In the genomic region with DNA sequence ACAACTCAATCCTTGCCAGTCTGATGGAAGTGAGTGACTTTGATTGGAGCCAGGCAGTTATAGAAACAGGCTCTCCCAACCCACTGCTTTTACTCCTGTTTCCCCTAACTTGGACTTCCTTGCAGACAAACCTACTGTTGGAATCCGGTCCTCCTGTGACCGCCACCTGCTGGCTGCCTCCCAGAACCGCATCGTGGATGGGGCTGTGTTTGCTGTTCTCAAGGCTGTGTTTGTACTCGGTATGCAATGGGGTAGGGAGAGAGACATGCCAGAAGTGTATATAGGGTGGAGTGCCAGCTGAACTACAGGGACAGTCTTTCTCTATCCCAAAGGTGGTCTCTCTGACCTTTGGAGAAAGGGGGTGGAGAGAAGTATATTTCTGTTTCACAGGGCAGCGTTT, we compare ENCODE assay signal across 8 mouse cellular contexts. TPM values are rescaled to one million over a fixed set of nuclear protein-coding genes. Genes with fewer than 3 reads are reported as not detected.
A peak's percentile ranks its signal among the peaks of the same experiment; 100 is the strongest.
DNase-seq lines count a peak whose midpoint lies in the region; ATAC-seq lines count a peak whose summit lies in the region.

No protein-coding gene starts in this region.

- H3K4me1 ChIP-seq in liver, embryonic 11.5 days (replicated peaks; ENCODE audit: control insufficient read depth, insufficient read depth, low read length): peaks cover 8% of the 10 kb centered on the region; the same call in 1 of the 2 replicates
- no peaks in the 10 kb centered on the region for H3K4me1 ChIP-seq in hindbrain, embryonic 11.5 days (replicated peaks; ENCODE audit: control insufficient read depth, insufficient read depth, low read length)
- H3K4me1 ChIP-seq in limb, embryonic 10.5 days: no peaks in the 10 kb centered on the region
- H3K4me1 ChIP-seq in midbrain, embryonic 14.5 days (ENCODE audit: control insufficient read depth, insufficient read depth, low read length): no peaks in the 10 kb centered on the region

- H3K4me2 ChIP-seq in liver, embryonic 11.5 days: no peak overlapping the region
- H3K4me2 ChIP-seq in hindbrain, embryonic 11.5 days (replicated peaks; ENCODE audit: low read depth, low read length): no peak overlapping the region
- H3K4me2 ChIP-seq in midbrain, embryonic 14.5 days (ENCODE audit: low read length): no peak overlapping the region

- H3K4me3 ChIP-seq in liver, embryonic 11.5 days (ENCODE audit: low read depth, low read length): no peak overlapping the region
- no peak overlapping the region for H3K4me3 ChIP-seq in hindbrain, embryonic 11.5 days (ENCODE audit: low read depth, low read length)
- no peak overlapping the region for H3K4me3 ChIP-seq in limb, embryonic 10.5 days
- H3K4me3 ChIP-seq in midbrain, embryonic 14.5 days (replicated peaks; ENCODE audit: low read depth, low read length): no peak overlapping the region

- peak; percentile 80 for DNase-seq in liver
- DNase-seq in liver, embryonic 11.5 days (ENCODE audit: low spot score): no peak
- peak; percentile 70 for DNase-seq in T-cell, adult 2 months (ENCODE audit: low spot score)
- peak; percentile 65 for DNase-seq in hindbrain, embryonic 11.5 days (ENCODE audit: low spot score)
- peak; percentile 71 for DNase-seq in limb, embryonic 10.5 days (ENCODE audit: low spot score)
- peak; percentile 75 for DNase-seq in midbrain, embryonic 14.5 days
- peak; percentile 61 for DNase-seq in thymus, postnatal 0 days (ENCODE audit: low spot score)

- H3K27me3 ChIP-seq in liver, embryonic 11.5 days (replicated peaks; ENCODE audit: control insufficient read depth, insufficient read depth, low read length): peaks cover 3% of the 10 kb centered on the region
- no peaks in the 10 kb centered on the region for H3K27me3 ChIP-seq in hindbrain, embryonic 11.5 days (ENCODE audit: control insufficient read depth, insufficient read depth, low read length)
- H3K27me3 ChIP-seq in limb, embryonic 10.5 days (ENCODE audit: low read depth, poor library complexity, severe bottlenecking): peaks cover 99% of the 10 kb centered on the region
- no peaks in the 10 kb centered on the region for H3K27me3 ChIP-seq in midbrain, embryonic 14.5 days (ENCODE audit: control insufficient read depth, insufficient read depth, low read length)

- WGBS in liver, embryonic 11.5 days: 39% methylated on average over 6 of the region's 6 CpGs
- WGBS in hindbrain, embryonic 11.5 days: 33% methylated on average over 6 of the region's 6 CpGs
- WGBS in limb, embryonic 10.5 days: 34% methylated on average over 6 of the region's 6 CpGs
- WGBS in midbrain, embryonic 14.5 days: 27% methylated on average over 6 of the region's 6 CpGs

- H3K9me3 ChIP-seq in liver, embryonic 11.5 days (ENCODE audit: control insufficient read depth, low read length): no peaks in the 10 kb centered on the region
- H3K9me3 ChIP-seq in hindbrain, embryonic 11.5 days (ENCODE audit: control insufficient read depth, low read length): no peaks in the 10 kb centered on the region
- no peaks in the 10 kb centered on the region for H3K9me3 ChIP-seq in limb, embryonic 10.5 days (replicated peaks)
- H3K9me3 ChIP-seq in midbrain, embryonic 14.5 days (ENCODE audit: control insufficient read depth, low read length): no peaks in the 10 kb centered on the region

- H3K9ac ChIP-seq in liver, embryonic 11.5 days (ENCODE audit: low read depth, low read length): no peak overlapping the region
- no peak overlapping the region for H3K9ac ChIP-seq in hindbrain, embryonic 11.5 days (ENCODE audit: low read depth, low read length)
- H3K9ac ChIP-seq in midbrain, embryonic 14.5 days (replicated peaks; ENCODE audit: low read length): no peak overlapping the region

- H3K36me3 ChIP-seq in liver, embryonic 11.5 days (ENCODE audit: control insufficient read depth, insufficient read depth, low read length): peaks cover 24% of the 10 kb centered on the region; the same call in 1 of the 2 replicates
- no peaks in the 10 kb centered on the region for H3K36me3 ChIP-seq in hindbrain, embryonic 11.5 days (ENCODE audit: control insufficient read depth, insufficient read depth, low read length)
- peaks cover 100% of the 10 kb centered on the region for H3K36me3 ChIP-seq in limb, embryonic 10.5 days
- peaks cover 82% of the 10 kb centered on the region for H3K36me3 ChIP-seq in midbrain, embryonic 14.5 days (ENCODE audit: control insufficient read depth, insufficient read depth, low read length)

- ATAC-seq in liver, embryonic 11.5 days (replicated peaks; ENCODE audit: low FRiP score): no peak
- peak; percentile 81 for ATAC-seq in common myeloid progenitor, adult 5-6 weeks (replicated peaks; ENCODE audit: low read depth, poor library complexity, severe bottlenecking)
- no peak for ATAC-seq in hindbrain, embryonic 11.5 days (ENCODE audit: low FRiP score)
- no peak; the same call in 1 of the 2 replicates for ATAC-seq in midbrain, embryonic 14.5 days (ENCODE audit: low FRiP score, low TSS enrichment)

- H3K27ac ChIP-seq in liver, embryonic 11.5 days (ENCODE audit: low read depth, low read length): no peak overlapping the region
- H3K27ac ChIP-seq in hindbrain, embryonic 11.5 days (ENCODE audit: low read depth, low read length): no peak overlapping the region
- H3K27ac ChIP-seq in limb, embryonic 10.5 days: no peak overlapping the region
- H3K27ac ChIP-seq in midbrain, embryonic 14.5 days (replicated peaks; ENCODE audit: low read depth, low read length): no peak overlapping the region

RNA-seq across cellular contexts. Expression of gene Med12, which starts 11.7 kb away (rescaled TPM):
- polyA plus RNA-seq in liver, embryonic 11.5 days (2014; fragmentation: Nextera tagmentation; extraction: Ambion mirVana): 36.5 and 41.1 TPM in 2 replicates
- 23.6 and 37.1 TPM in 2 replicates for total RNA-seq in common myeloid progenitor, adult 5-6 weeks (2017)
- 39.0 and 44.3 TPM in 2 replicates for polyA plus RNA-seq in hindbrain, embryonic 11.5 days (2014; fragmentation: Nextera tagmentation; extraction: Ambion mirVana)
- 35.9 and 42.9 TPM in 2 replicates for polyA plus RNA-seq in limb, embryonic 10.5 days (2016; fragmentation: Nextera tagmentation; extraction: Ambion mirVana)
- 30.6 and 33.0 TPM in 2 replicates for polyA plus RNA-seq in midbrain, embryonic 14.5 days (2014; fragmentation: Nextera tagmentation; extraction: Ambion mirVana)
- polyA plus RNA-seq in thymus, postnatal 0 days (2015; fragmentation: Nextera tagmentation; extraction: Ambion mirVana): 25.8 and 33.0 TPM in 2 replicates

RNA-seq across cellular contexts. Expression of gene Nlgn3, which starts 13.4 kb away (rescaled TPM):
- polyA plus RNA-seq in liver, embryonic 11.5 days (2014; fragmentation: Nextera tagmentation; extraction: Ambion mirVana): 0.51 and 0.59 TPM in 2 replicates
- not detected in 2 replicates for total RNA-seq in common myeloid progenitor, adult 5-6 weeks (2017)
- polyA plus RNA-seq in hindbrain, embryonic 11.5 days (2014; fragmentation: Nextera tagmentation; extraction: Ambion mirVana): 24.5 and 29.1 TPM in 2 replicates
- polyA plus RNA-seq in limb, embryonic 10.5 days (2016; fragmentation: Nextera tagmentation; extraction: Ambion mirVana): 1.6 and 7.8 TPM in 2 replicates
- 98.6 and 99.2 TPM in 2 replicates for polyA plus RNA-seq in midbrain, embryonic 14.5 days (2014; fragmentation: Nextera tagmentation; extraction: Ambion mirVana)
- 0.09 and 0.12 TPM in 2 replicates for polyA plus RNA-seq in thymus, postnatal 0 days (2015; fragmentation: Nextera tagmentation; extraction: Ambion mirVana)

RNA-seq across cellular contexts. Expression of gene Gm20489, which starts 16.7 kb away (rescaled TPM):
- not detected in 2 replicates for polyA plus RNA-seq in liver, embryonic 11.5 days (2014; fragmentation: Nextera tagmentation; extraction: Ambion mirVana)
- not detected in 2 replicates for total RNA-seq in common myeloid progenitor, adult 5-6 weeks (2017)
- polyA plus RNA-seq in hindbrain, embryonic 11.5 days (2014; fragmentation: Nextera tagmentation; extraction: Ambion mirVana): not detected in 2 replicates
- polyA plus RNA-seq in limb, embryonic 10.5 days (2016; fragmentation: Nextera tagmentation; extraction: Ambion mirVana): not detected in 2 replicates
- polyA plus RNA-seq in midbrain, embryonic 14.5 days (2014; fragmentation: Nextera tagmentation; extraction: Ambion mirVana): not detected in 2 replicates
- not detected in 2 replicates for polyA plus RNA-seq in thymus, postnatal 0 days (2015; fragmentation: Nextera tagmentation; extraction: Ambion mirVana)

RNA-seq across cellular contexts. Expression of gene Il2rg, which starts 17.5 kb away (rescaled TPM):
- polyA plus RNA-seq in liver, embryonic 11.5 days (2014; fragmentation: Nextera tagmentation; extraction: Ambion mirVana): 16.9 and 19.8 TPM in 2 replicates
- total RNA-seq in common myeloid progenitor, adult 5-6 weeks (2017): 35.9 and 53.9 TPM in 2 replicates
- polyA plus RNA-seq in hindbrain, embryonic 11.5 days (2014; fragmentation: Nextera tagmentation; extraction: Ambion mirVana): 3.6 TPM in 2 replicates
- 4.8 and 4.9 TPM in 2 replicates for polyA plus RNA-seq in limb, embryonic 10.5 days (2016; fragmentation: Nextera tagmentation; extraction: Ambion mirVana)
- 4.2 and 7.9 TPM in 2 replicates for polyA plus RNA-seq in midbrain, embryonic 14.5 days (2014; fragmentation: Nextera tagmentation; extraction: Ambion mirVana)
- 334 and 367 TPM in 2 replicates for polyA plus RNA-seq in thymus, postnatal 0 days (2015; fragmentation: Nextera tagmentation; extraction: Ambion mirVana)

RNA-seq across cellular contexts. Expression of gene Gm614, which starts 21.7 kb away (rescaled TPM):
- polyA plus RNA-seq in liver, embryonic 11.5 days (2014; fragmentation: Nextera tagmentation; extraction: Ambion mirVana): not detected in 2 replicates
- 0.27 TPM in 1 of 2 replicates, not detected in the other for total RNA-seq in common myeloid progenitor, adult 5-6 weeks (2017)
- polyA plus RNA-seq in hindbrain, embryonic 11.5 days (2014; fragmentation: Nextera tagmentation; extraction: Ambion mirVana): not detected in 2 replicates
- polyA plus RNA-seq in limb, embryonic 10.5 days (2016; fragmentation: Nextera tagmentation; extraction: Ambion mirVana): not detected in 2 replicates
- not detected in 2 replicates for polyA plus RNA-seq in midbrain, embryonic 14.5 days (2014; fragmentation: Nextera tagmentation; extraction: Ambion mirVana)
- 0.64 and 1.1 TPM in 2 replicates for polyA plus RNA-seq in thymus, postnatal 0 days (2015; fragmentation: Nextera tagmentation; extraction: Ambion mirVana)
